Mouse (Mus musculus) lung, postnatal 4 days (tissue): ENCODE data around the gene Hoxb2.

ENCODE experiments used
- DNase-seq, 2 experiments: peaks; one replicate each; pipeline ENCODE4 v3.0.0; 2021

Hoxb2 gene

DNA sequence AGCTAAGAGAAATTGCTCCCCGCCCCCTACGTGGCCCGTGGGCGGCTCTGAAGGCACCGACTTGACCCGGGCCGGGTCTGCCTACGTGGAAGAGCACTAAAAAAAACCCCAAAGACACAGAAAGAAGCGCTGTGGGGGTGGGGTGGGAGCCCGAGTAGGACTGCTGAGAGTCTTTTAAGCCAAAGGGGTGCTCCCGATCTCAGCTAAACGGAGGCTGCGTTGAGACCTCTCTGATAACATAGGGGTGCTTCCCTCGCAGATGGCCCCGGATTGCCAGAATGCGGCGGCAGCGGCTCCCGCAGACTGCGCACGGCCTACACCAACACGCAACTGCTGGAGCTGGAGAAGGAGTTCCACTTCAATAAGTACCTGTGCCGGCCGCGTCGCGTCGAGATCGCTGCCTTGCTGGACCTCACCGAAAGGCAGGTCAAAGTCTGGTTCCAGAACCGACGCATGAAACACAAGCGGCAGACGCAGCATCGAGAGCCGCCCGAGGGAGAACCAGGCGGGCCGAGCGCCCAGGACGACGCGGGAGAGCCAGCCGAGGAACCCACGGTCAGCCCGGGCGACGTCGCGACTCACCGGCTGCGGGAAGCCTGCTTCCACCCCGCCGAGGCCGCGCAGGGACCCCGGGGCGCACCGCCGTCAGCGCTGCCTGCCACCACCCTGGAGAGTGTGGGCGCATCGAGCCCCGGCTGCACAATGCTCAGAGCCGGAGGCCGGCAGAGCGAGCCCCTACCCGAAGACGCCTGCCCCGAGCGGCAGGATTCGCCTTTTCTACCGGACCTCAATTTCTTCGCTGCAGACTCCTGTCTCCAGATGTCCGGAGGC is 2.6 kb downstream of the Hoxb2 start:
- peak in 1 of 2 experiments; percentile 65 for DNase-seq

DNA sequence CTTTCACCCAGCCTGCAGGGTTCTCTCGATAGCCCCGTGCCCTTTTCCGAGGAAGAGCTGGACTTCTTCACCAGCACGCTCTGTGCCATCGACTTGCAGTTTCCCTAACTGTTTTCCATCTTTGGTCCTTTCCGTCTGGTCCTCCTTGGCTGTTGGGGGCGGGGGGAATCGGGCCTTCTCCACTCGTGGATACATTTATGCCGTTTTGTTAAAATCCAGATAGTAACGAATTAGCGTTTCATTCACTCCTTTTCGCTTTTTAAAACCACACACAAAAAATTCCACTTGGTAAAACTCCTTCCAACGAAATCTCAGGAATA is 3.2 kb downstream of the Hoxb2 start:
- DNase-seq = no peak

DNA sequence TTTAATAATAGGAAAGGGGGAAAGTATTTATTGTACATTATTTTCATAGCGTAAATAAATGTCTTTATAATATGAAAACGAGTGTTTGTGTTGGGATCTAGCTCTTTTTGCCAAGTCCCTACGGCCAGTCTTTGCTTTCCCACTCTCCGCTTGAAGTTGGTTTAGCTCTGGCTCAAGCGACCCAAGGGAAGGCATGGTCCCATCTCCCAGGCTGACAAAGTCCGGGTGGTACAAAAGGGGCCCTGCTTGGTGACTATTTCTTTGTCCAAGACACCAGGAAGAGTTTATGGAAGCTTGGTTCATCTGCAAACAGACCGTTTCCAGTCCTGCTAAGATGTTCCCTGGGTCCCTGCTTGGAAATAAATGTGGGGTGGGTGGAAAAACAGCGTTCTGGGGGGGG is 3.6 kb downstream of the Hoxb2 start:
- no peak for DNase-seq

DNA sequence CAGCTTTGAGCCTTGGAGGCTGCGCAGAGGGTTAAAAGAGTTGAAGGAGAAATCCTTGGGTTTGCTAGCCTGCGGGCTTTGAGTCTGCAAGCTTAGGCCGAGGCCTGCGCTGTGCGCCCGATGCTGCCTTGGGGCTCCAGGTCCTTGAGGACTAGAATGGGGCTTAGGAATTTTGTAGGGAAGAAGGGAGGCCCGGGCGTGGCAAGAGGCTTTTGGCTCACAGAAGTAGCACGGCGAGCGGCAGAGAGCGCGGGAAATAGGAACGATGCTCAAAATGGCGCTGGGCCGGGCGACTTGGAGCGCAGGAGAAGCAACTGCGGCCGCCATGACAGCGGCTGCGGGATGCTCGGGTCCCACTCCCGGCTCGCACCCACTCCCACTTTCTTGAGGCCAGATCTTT is 4.1 kb downstream of the Hoxb2 start:
- DNase-seq = peak in 1 of 2 experiments; percentile 74

DNA sequence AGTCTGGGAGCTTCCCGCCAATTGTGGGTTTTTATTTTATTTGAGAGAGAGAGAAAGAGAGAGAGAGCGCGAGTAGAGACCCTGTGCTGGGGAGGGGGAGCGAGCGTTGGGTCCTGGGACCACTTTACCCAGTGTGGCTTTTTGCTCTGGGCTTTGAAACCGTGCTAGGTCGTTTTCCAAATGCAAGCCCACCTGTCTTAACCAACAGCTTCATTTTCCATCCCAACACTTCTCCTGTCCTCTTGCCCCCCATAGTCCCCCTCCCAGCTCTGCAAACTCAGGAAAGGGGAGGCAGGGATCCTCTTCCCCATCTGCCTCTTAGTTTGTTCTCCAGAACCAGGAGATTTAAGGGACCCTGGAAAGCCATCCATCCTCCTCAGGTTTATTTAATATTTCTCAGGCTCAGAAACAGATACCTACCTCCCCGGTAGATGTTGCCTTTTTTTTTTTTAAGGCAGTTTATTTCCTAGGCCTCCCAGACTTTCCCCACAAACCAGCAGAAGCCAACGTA is 4.5 kb downstream of the Hoxb2 start:
- DNase-seq = no peak

DNA sequence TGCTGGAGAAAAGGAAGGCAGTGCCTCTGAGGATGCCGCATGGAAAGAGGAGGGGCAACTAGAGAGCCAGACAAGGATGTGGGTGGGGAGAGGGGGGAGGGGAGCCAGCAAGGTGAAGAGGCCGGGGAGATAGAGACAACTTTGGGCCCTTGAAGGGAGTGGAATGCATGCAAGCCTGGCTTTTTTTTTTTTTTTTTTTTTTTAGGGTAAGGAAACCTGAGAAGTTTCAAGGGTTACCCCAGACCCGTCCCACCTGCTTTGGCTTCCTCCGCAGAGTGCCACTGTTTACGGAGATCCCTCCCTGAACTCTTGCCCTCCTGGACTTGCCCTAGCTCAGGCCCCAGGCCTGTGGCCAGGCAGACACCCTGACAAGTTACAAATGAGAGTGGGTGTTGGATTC is 13.5 kb downstream of the Hoxb2 start:
- DNase-seq = no peak

DNA sequence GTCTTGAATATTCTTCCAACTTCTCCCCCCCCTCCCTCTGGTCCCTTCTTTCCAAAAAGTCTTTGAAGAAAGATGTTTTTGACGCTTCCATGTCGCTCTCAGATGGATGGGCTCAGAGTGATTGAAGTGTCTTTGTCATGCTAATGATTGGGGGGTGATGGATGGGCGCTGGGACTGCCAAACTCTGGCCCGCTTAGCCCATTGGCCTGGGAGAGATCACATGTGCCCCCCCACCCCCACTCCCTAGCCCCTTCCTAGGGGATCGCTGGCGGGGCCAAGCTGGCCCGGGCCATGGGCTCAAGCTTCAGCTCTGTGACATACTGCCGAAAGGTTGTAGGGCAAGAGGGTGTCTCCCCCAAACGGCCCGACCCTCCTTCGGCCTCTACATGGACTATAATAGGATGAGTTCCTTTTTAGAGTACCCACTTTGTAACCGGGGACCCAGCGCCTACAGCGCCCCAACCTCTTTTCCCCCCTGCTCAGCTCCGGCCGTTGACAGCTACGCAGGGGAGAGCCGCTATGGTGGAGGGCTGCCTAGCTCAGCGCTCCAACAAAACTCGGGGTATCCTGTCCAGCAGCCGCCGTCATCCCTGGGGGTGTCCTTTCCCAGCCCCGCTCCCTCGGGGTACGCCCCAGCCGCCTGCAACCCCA is 15.2 kb downstream of the Hoxb2 start, which contains the start of gene Hoxb1:
Hoxb1 (plus strand) TSS at position 312 of the 651 bp plus-strand sequence.
- peak in 1 of 2 experiments; percentile 21 for DNase-seq

DNA sequence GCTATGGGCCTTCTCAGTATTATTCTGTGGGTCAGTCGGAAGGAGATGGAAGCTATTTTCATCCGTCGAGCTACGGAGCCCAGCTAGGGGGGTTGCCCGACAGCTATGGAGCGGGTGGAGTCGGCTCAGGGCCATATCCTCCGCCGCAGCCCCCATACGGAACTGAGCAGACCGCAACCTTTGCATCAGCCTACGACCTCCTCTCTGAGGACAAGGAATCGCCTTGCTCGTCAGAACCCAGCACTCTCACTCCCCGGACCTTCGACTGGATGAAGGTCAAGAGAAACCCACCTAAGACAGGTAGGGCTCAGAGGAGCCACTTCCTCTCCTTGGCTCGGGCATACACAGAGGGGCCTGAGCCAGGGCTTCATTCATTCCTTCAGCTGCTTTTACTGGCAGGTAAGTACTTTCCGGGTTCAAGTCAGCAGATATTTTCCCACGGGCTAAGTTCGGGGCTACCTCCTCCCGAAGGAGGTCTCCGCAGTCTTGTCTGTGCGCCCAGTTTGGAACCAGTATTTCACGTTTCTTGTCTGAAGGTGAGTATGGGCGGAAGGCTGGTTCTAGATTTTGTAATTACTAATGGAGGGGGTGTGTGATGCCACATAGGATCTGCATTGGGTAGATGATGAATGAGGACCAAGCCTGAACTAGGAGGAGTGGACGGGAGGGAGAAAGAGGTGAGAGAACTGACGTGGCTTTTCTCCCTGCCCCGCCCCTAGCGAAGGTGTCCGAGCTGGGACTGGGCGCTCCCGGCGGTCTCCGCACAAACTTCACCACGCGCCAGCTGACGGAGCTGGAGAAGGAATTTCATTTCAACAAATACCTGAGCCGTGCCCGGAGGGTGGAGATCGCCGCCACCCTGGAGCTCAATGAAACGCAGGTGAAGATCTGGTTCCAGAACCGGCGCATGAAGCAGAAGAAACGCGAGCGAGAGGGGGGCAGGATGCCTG is 16.0 kb downstream of the Hoxb2 start:
- peak; percentile 24 to 54 for DNase-seq

DNA sequence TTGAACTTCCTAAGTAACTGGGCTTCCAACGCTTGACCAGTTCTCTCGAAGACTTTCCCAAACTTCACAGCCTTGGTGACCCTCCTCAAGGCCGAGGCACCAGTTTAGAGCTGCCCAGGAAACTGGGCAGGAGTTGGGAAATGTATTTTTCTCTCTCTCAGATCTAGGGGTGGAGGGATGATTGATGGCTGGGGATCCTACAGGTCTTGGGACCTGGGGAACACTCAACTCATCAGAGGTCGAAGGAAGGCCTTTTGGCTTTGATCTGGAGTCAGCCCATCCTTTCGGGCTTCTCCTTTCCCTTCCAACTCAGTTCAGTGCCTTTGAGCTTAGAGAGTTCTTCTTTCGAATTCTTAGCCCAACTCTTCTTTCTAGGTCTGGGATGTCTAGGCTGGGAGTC is 16.8 kb downstream of the Hoxb2 start:
- DNase-seq = no peak

DNA sequence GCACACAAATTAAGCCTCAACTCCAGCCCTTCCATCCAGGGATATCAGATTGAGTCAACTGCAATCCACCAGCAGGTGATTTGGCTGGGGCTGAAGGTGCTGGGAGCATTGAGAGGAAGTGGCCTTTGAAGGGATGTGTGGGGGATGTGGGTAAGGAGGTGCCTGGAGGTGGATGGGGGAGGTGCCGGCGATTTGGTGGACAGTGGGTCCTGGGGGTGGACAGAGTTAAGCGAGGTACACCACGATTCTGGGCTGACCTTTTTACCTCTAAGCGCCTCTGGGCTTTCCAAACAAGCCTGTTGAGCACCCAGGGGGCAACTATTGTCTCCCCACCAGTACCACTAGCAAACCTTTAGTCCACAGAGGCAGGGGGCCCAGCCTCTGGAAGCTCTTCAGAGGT is 18.4 kb downstream of the Hoxb2 start:
- DNase-seq = no peak

DNA sequence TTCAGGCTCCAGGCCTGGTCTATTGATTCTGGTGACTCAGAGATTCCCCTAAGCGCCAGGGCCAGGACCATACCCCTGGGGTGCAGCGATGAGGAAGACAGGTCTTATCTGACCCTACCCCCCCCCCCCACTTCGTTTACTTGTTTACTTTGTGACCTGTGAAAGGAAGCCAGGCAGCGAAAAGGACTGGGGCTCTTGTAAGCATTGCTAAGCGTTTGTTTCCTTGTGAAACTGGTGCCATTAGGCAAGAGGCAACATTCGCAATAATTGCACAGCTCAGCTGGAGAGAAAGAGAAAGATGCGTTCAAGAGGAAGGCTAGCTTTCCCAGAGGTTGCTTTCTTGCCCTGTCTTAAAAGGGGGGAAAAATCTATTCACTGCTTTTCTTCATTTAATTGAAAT is 18.8 kb downstream of the Hoxb2 start:
- DNase-seq = no peak

DNA sequence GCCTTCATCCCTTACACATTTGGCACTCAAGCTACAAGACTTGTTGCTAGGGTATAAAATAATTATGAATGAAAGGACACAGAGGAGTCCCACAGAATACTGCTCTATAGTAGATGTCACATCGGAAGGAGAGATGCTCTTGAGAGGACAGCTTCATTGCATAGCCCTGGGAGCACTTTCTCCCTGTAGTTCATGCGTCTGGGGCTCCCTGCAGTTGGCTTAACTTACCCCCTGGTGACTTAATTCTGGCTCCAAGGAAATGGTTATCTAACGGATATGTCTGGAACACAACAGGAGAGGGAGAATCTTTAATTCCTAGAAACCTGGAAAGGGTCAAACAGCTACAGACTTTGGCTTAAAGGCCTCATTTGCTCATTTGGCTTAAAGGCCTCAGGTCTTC is 21.4 kb downstream of the Hoxb2 start:
- no peak for DNase-seq

DNA sequence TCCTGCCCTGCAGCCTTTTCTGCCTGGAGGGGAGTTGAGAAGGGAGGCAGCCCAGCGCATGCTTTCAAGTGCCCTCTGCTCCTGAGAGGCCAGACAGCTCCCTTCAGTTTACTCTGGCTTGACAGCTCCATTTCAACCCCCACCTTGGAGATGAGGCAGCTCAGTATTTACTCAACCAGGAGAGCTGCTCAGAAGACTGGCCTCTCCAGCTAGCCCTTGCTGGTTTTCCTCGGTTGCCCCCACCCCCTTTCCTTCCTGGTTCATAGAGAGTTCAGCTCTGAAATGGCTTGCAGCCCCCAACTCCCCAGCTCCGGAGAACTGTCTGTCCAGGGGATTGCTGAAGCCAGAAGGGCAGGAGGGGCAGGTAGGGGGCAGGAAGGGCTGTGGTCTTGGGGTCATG is 22.2 kb downstream of the Hoxb2 start:
- DNase-seq = no peak

DNA sequence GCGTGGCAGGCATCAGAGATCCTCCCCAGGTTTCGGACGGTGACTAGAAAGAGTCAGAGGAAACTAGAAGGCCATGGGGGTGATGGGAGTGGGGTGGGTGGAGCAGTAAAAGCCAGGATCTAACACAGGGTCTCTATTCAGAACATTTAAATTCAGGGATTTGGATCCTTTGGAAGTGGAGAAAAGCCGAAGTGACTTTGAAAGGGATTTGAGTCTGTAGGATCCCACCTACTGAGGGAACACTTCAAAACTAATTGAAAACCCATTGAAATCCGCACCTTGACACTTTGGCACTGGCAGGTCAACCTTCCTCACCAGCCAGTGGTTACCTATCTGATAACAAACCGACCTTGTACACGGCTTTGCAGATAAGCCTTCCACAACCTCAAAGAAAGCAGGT is 24.5 kb downstream of the Hoxb2 start:
- no peak for DNase-seq

DNA sequence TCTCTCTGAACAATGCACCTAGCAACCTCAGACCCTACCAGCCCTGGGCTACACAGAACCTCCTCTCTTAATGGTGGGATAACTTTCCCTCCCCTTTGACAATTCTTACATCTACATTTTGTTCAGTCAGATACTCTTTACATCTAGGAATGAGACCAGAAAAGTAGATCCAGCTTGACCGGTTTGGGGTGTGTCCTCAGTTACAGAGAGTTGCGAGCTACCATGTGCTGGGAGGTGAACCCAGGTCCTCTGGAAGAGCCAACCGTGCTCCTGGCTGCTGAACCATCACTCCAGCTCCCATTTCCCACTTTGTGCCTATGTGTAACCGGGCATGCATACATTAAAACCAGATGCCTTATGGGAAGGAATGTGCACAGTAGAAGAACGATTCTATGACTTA is 33.1 kb downstream of the Hoxb2 start:
- DNase-seq = no peak

DNA sequence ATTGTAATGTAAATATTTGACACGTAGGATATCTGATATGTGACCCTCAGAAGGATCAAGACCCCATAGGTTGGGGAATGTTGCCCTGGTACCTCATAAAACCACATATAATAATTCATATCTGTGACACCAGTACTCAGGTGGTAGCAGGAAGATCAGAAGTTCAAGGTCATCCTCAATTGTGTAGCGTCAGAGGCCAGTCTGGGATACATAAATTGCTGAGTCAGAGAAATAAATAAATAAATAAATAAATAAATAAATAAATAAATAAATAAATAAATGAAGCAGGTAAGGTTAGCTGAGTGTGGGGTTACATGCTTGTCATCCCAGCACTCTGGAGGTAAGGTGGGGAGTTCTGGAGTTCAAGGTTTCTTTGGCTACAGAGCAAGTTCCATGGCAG is 37.3 kb downstream of the Hoxb2 start:
- DNase-seq = no peak

DNA sequence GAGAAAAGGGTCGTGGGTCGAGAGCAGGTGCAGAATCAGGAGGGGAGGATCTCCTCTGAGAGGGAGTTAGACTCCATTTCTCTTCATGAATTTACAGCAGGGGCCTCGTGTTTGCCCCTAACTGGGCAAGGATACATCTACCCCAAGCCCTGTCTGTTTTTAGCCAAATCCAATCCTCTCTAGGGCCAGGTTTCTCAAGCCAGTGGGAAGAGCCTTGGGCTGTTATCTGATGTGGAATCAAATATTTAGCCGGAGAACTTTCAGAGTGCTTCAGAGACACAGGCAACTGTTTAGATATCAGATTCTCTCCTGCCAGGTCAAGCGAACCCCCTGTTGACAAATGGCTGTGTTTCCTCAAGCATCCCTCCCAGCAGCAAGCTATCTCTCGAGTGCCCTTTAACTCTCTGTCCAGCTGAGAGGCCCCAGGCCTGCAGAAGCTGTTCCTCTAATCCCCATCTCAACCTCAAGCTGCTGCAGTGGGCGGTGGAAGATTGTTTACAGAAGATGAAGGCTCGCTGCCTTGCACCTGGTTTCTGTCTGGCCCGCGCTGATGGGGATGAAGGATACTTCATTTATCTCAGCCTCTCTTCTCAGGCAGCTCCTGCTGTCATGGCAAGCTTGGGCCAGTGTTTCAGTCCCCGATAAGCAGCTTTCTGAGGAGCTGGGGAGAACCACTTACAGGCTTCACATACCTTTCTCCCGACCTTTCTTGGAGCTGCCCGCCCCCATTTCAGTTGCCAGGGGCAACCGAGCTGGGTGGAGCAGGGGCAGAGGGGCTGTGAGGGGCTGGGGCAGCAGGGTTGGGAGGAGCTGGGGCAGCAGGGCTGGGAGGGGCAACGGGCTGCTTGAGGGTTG is 46.7 kb downstream of the Hoxb2 start:
- DNase-seq = peak; percentile 36 to 75

DNA sequence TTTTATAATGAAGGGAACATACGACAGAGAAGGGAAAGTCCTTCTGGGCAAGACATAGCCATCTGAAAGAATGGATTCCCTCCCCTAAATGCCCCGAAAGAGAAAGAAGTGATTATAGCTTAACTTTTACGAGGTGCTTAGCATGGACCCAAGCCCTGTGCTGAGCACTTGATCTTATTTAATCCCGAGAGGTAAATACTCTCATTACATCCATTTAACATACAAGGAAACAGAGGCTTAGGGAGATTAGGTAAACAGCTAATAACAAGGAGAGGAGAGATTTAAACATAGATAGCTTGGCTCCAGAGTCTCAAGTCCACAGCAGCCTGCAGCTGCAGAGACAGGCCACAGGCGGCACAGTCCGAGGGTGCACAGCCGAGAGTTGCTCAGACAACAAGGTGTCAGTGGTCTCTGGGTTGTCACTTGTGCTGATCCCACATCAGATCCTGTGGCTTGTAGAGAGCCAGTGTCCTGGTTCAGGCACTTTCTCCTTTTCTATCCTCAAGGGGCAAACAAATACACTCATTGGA is 47.5 kb downstream of the Hoxb2 start:
- peak; percentile 32 to 37 for DNase-seq

DNA sequence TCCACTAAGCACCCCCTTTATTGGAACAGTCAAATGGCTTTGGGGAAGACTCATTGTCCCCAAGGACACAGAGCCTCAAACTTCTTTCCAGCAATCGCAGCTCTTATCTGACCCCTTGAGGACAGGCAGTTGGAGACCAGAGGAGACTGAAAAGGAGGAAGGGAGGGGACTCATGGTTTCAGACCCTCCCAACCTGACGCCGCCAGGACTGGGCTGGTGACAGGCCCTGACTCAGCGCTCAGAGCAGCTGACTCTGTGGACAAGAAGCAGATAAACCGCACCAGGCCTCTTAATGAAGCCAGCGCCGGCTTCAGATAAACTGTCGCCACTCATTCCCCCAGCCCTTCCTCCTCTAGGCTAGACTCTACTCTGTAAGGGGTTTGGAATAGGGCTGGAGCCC is 49.6 kb downstream of the Hoxb2 start:
- DNase-seq = peak; percentile 26 to 62
